Mouse (Mus musculus) gastrocnemius, postnatal 14 days (tissue): ENCODE data around the gene Smarcad1. TPM values are rescaled to one million over a fixed set of nuclear protein-coding genes. Genes with fewer than 3 reads are reported as not detected.

Experiments used
- total RNA-seq, 2 experiments: library from RNA; stranded (reverse); gene quantifications; 2 replicates each; pipeline ENCODE4 v1.2.3; 2021

Smarcad1 gene
- total RNA-seq, 2 experiments from 2014 or later: 13.3 to 13.5 TPM

Other genes with a start within 250 kb of the Smarcad1 start
- 1 to 10 TPM in 1 of 2 experiments, under 1 TPM in 1; 0.78 to 1.1 TPM for gene Hpgds, start 102.3 kb downstream of the Smarcad1 start, total RNA-seq